Comparison of ENCODE assay signal across 8 mouse cellular contexts in the genomic region with DNA sequence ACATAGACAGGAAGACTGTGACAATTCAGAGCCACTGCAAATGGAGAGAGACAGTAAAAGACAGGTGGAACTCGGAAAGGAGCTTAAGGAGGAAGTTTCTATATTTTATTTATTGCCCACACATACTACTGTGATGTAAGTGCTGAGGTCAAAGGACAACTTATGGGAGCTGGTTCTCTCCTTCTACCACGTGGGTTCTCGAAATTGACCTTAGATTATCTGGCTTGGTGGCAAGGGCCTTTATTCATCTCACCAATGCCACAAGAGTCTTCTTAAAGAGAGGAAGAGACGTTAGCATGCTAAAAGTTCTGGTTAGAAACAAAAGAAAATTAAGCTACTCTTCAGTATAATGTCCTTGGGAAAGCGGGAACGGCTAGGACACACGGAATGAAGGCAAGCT. TPM values are rescaled to one million over a fixed set of nuclear protein-coding genes. Genes with fewer than 3 reads are reported as not detected.
DNase-seq lines count a peak whose midpoint lies in the region; ATAC-seq lines count a peak whose summit lies in the region.

No protein-coding gene starts in this region.

- H3K27ac ChIP-seq in kidney, embryonic 16.5 days (ENCODE audit: low read length) = peak overlapping the region; percentile 100
- peak overlapping the region; percentile 99 for H3K27ac ChIP-seq in hindbrain, embryonic 15.5 days (replicated peaks)
- H3K27ac ChIP-seq in midbrain, embryonic 16.5 days (ENCODE audit: low read length) = peak overlapping the region; percentile 99

- 14% methylated on average over 7 of the region's 7 CpGs for WGBS in kidney, embryonic 16.5 days
- 18% methylated on average over 7 of the region's 7 CpGs for WGBS in hindbrain, embryonic 15.5 days
- WGBS in midbrain, embryonic 16.5 days = 29% methylated on average over 7 of the region's 7 CpGs

- peak overlapping the region; percentile 97 for H3K9ac ChIP-seq in kidney, embryonic 16.5 days (replicated peaks; ENCODE audit: low read length)
- peak overlapping the region; percentile 95 for H3K9ac ChIP-seq in hindbrain, embryonic 15.5 days
- peak overlapping the region; percentile 99 for H3K9ac ChIP-seq in midbrain, embryonic 16.5 days (ENCODE audit: low read depth, low read length)

- peaks cover 3% of the 10 kb centered on the region; the same call in 1 of the 2 replicates for H3K36me3 ChIP-seq in kidney, embryonic 16.5 days (ENCODE audit: insufficient read depth, low read length)
- H3K36me3 ChIP-seq in hindbrain, embryonic 15.5 days = no peaks in the 10 kb centered on the region; the same call in 1 of the 2 replicates
- H3K36me3 ChIP-seq in midbrain, embryonic 16.5 days (ENCODE audit: control insufficient read depth, insufficient read depth, low read length) = no peaks in the 10 kb centered on the region

- no peak for DNase-seq in kidney, postnatal 4 days
- DNase-seq in c-Kit-positive CD71-positive TER-119-positive erythroid progenitor cells, embryonic 14.5 days (ENCODE audit: low spot score) = peak; percentile 37
- DNase-seq in layer of hippocampus, postnatal 25 days (ENCODE audit: extremely low spot score in 1 of 2, low spot score in 1 of 2) = no peak
- DNase-seq in adrenal gland, adult (ENCODE audit: inconsistent age in 2 of 2, low spot score in 1 of 2) = no peak

- no peaks in the 10 kb centered on the region for H3K27me3 ChIP-seq in kidney, embryonic 16.5 days (ENCODE audit: insufficient read depth, low read length)
- H3K27me3 ChIP-seq in hindbrain, embryonic 15.5 days = no peaks in the 10 kb centered on the region
- no peaks in the 10 kb centered on the region for H3K27me3 ChIP-seq in midbrain, embryonic 16.5 days (ENCODE audit: control insufficient read depth, insufficient read depth, low read depth, low read length)

- H3K9me3 ChIP-seq in kidney, embryonic 16.5 days (ENCODE audit: low read length) = peaks cover 4% of the 10 kb centered on the region
- no peaks in the 10 kb centered on the region for H3K9me3 ChIP-seq in hindbrain, embryonic 15.5 days
- no peaks in the 10 kb centered on the region for H3K9me3 ChIP-seq in midbrain, embryonic 16.5 days (replicated peaks; ENCODE audit: control insufficient read depth, low read length, poor library complexity, severe bottlenecking)

- peak overlapping the region; percentile 66 for H3K4me3 ChIP-seq in kidney, embryonic 16.5 days (ENCODE audit: low read length)
- H3K4me3 ChIP-seq in hindbrain, embryonic 15.5 days = peak overlapping the region; percentile 79
- peak overlapping the region; percentile 98 for H3K4me3 ChIP-seq in midbrain, embryonic 16.5 days (ENCODE audit: low read depth, low read length)

- peaks cover 18% of the 10 kb centered on the region for H3K4me1 ChIP-seq in kidney, embryonic 16.5 days (ENCODE audit: insufficient read depth, low read length)
- peaks cover 35% of the 10 kb centered on the region for H3K4me1 ChIP-seq in hindbrain, embryonic 15.5 days (replicated peaks)
- H3K4me1 ChIP-seq in midbrain, embryonic 16.5 days (ENCODE audit: control insufficient read depth, insufficient read depth, low read length) = peaks cover 26% of the 10 kb centered on the region

- peak overlapping the region; percentile 88 for H3K4me2 ChIP-seq in kidney, embryonic 16.5 days (replicated peaks; ENCODE audit: low read depth, low read length)
- peak overlapping the region; percentile 66 for H3K4me2 ChIP-seq in hindbrain, embryonic 15.5 days
- H3K4me2 ChIP-seq in midbrain, embryonic 16.5 days (ENCODE audit: low read length) = peak overlapping the region; percentile 95

- no peak for ATAC-seq in kidney, embryonic 16.5 days (ENCODE audit: low FRiP score, low TSS enrichment)
- ATAC-seq in hindbrain, embryonic 15.5 days (ENCODE audit: low FRiP score, low read depth) = no peak
- ATAC-seq in midbrain, embryonic 16.5 days = no peak
- no peak for ATAC-seq in megakaryocyte progenitor cell, adult 5-6 weeks (replicated peaks; ENCODE audit: poor library complexity)

RNA-seq across cellular contexts. Expression of a gene that starts 0.9 kb away (rescaled TPM):
- 35.2 and 36.5 TPM in 2 replicates for polyA plus RNA-seq in kidney, embryonic 16.5 days (2015; fragmentation: Nextera tagmentation; extraction: Ambion mirVana)
- 28.7 and 32.9 TPM in 2 replicates for polyA plus RNA-seq in hindbrain, embryonic 15.5 days (2015; fragmentation: Nextera tagmentation; extraction: Ambion mirVana)
- polyA plus RNA-seq in midbrain, embryonic 16.5 days (2015; fragmentation: Nextera tagmentation; extraction: Ambion mirVana) = 35.0 and 41.7 TPM in 2 replicates
- total RNA-seq in layer of hippocampus, postnatal 25 days (2021) = 10 to 100 TPM; 48.8 to 51.7 TPM
- total RNA-seq in megakaryocyte progenitor cell, adult 5-6 weeks (2015) = 67.4 and 77.9 TPM in 2 replicates
- total RNA-seq in megakaryocyte progenitor cell, adult 5-6 weeks (2017) = 65.6 and 69.7 TPM in 2 replicates
